In genomic region chr14:54651556-54651955, GRCm38 (mm10) we compare ENCODE assay signal across 12 mouse cellular contexts. TPM values are rescaled to one million over a fixed set of nuclear protein-coding genes. Genes with fewer than 3 reads are reported as not detected.
DNase-seq lines count a peak whose midpoint lies in the region; ATAC-seq and TF ChIP-seq lines count a peak whose summit lies in the region.
"Had no signal": no experiment of that assay in that cellular context is flagged by ENCODE, and none has a peak within 500 bp of the region (broad histone marks: within the 10 kb centered on the region; RNA-seq: fewer than 3 reads in every experiment).

No protein-coding gene starts in this region.

- H3K4me2 ChIP-seq in lung, embryonic 14.5 days, result peak overlapping the region; percentile 21
- 0 out of 2 replicates have a peak overlapping the region, but pooled peaks have one; percentile 18 for H3K4me2 ChIP-seq in forebrain, embryonic 11.5 days (ENCODE audit: low read depth, low read length, severe bottlenecking)
- H3K4me2 ChIP-seq in limb, embryonic 12.5 days, result peak overlapping the region; percentile 76
- H3K4me2 ChIP-seq in neural tube, embryonic 13.5 days, result peak overlapping the region; percentile 80

- no peak overlapping the region for H3K9ac ChIP-seq in lung, embryonic 14.5 days
- 0 out of 2 replicates have a peak overlapping the region, but pooled peaks have one; percentile 16 for H3K9ac ChIP-seq in forebrain, embryonic 11.5 days (ENCODE audit: low read length)
- no peak overlapping the region for H3K9ac ChIP-seq in limb, embryonic 12.5 days (replicated peaks)
- peak overlapping the region; percentile 92 for H3K9ac ChIP-seq in neural tube, embryonic 13.5 days

- no peaks in the 10 kb centered on the region for H3K9me3 ChIP-seq in lung, embryonic 14.5 days (ENCODE audit: low read depth, low read length)
- no peaks in the 10 kb centered on the region for H3K9me3 ChIP-seq in forebrain, embryonic 11.5 days (ENCODE audit: control insufficient read depth, low read length)
- no peaks in the 10 kb centered on the region for H3K9me3 ChIP-seq in limb, embryonic 12.5 days
- H3K9me3 ChIP-seq in neural tube, embryonic 13.5 days, result no peaks in the 10 kb centered on the region
- H3K9me3 ChIP-seq: G1E had no signal

- no peak overlapping the region for H3K27ac ChIP-seq in lung, embryonic 14.5 days (ENCODE audit: low read depth)
- H3K27ac ChIP-seq in forebrain, embryonic 11.5 days (ENCODE audit: low read depth, low read length), result 0 out of 2 replicates have a peak overlapping the region, but pooled peaks have one; percentile 34
- H3K27ac ChIP-seq in limb, embryonic 12.5 days, result peak overlapping the region; percentile 41
- H3K27ac ChIP-seq in neural tube, embryonic 13.5 days (replicated peaks), result peak overlapping the region; percentile 46

- DNase-seq in lung, embryonic 14.5 days, result no peak
- DNase-seq in lung, postnatal 14 days, result no peak
- no peak for DNase-seq in forebrain, embryonic 11.5 days (ENCODE audit: low spot score)
- DNase-seq in adrenal gland, adult 8-10 months, result no peak
- DNase-seq in spleen, adult 12 weeks (ENCODE audit: low spot score), result no peak
- DNase-seq in left cerebral cortex, adult 18-20 months (ENCODE audit: low spot score in 2 of 2), result no peak

- no peaks in the 10 kb centered on the region for H3K27me3 ChIP-seq in lung, embryonic 14.5 days (ENCODE audit: insufficient read depth, low read length)
- H3K27me3 ChIP-seq in forebrain, embryonic 11.5 days (ENCODE audit: control insufficient read depth, insufficient read depth, low read length), result no peaks in the 10 kb centered on the region
- no peaks in the 10 kb centered on the region for H3K27me3 ChIP-seq in limb, embryonic 12.5 days
- no peaks in the 10 kb centered on the region for H3K27me3 ChIP-seq in neural tube, embryonic 13.5 days

- no peak for TF ChIP-seq CTCF in lung, embryonic 14.5 days (IDR thresholded peaks at IDR 0.05; ENCODE audit: low read depth)

- H3K4me1 ChIP-seq in lung, embryonic 14.5 days (ENCODE audit: insufficient read depth), result 0 out of 2 replicates have a peak, but pooled peaks cover 9% of the 10 kb centered on the region
- peaks cover 12% of the 10 kb centered on the region for H3K4me1 ChIP-seq in forebrain, embryonic 11.5 days (replicated peaks; ENCODE audit: control insufficient read depth, insufficient read depth, low read length)
- H3K4me1 ChIP-seq in limb, embryonic 12.5 days (replicated peaks), result peaks cover 39% of the 10 kb centered on the region
- H3K4me1 ChIP-seq in neural tube, embryonic 13.5 days (replicated peaks), result peaks cover 57% of the 10 kb centered on the region

- 66% methylated on average over 4 of the region's 4 CpGs for WGBS in lung, embryonic 14.5 days
- 76% methylated on average over 4 of the region's 4 CpGs for WGBS in forebrain, embryonic 11.5 days
- 81% methylated on average over 4 of the region's 4 CpGs for WGBS in limb, embryonic 12.5 days
- WGBS in neural tube, embryonic 13.5 days, result 81% methylated on average over 4 of the region's 4 CpGs

- peaks cover 68% of the 10 kb centered on the region for H3K36me3 ChIP-seq in lung, embryonic 14.5 days (ENCODE audit: insufficient read depth)
- peaks cover 19% of the 10 kb centered on the region for H3K36me3 ChIP-seq in forebrain, embryonic 11.5 days (ENCODE audit: control insufficient read depth, insufficient read depth, low read length)
- H3K36me3 ChIP-seq in limb, embryonic 12.5 days, result peaks cover 69% of the 10 kb centered on the region
- H3K36me3 ChIP-seq in neural tube, embryonic 13.5 days, result peaks cover 66% of the 10 kb centered on the region

- no peak for ATAC-seq in lung, embryonic 14.5 days (ENCODE audit: insufficient read depth)
- ATAC-seq in forebrain, embryonic 11.5 days (replicated peaks; ENCODE audit: low FRiP score), result 0 out of 2 replicates have a peak, but pooled peaks have one; percentile 11
- ATAC-seq in limb, embryonic 12.5 days (ENCODE audit: insufficient number of reproducible peaks, insufficient read depth, low FRiP score, low TSS enrichment, low read depth), result no peak
- 0 out of 2 replicates have a peak, but pooled peaks have one; percentile 13 for ATAC-seq in neural tube, embryonic 13.5 days (ENCODE audit: low read depth)

- H3K4me3 ChIP-seq in lung, embryonic 14.5 days (ENCODE audit: low read depth, low read length), result no peak overlapping the region
- H3K4me3 ChIP-seq in forebrain, embryonic 11.5 days (ENCODE audit: low read depth, low read length), result 0 out of 2 replicates have a peak overlapping the region, but pooled peaks have one; percentile 0
- 0 out of 2 replicates have a peak overlapping the region, but pooled peaks have one; percentile 2 for H3K4me3 ChIP-seq in limb, embryonic 12.5 days (replicated peaks)
- peak overlapping the region; percentile 69 for H3K4me3 ChIP-seq in neural tube, embryonic 13.5 days

RNA-seq across cellular contexts. Expression of gene Cdh24, which starts 10.4 kb away (rescaled TPM):
- 5.2 and 5.4 TPM in 2 replicates for polyA plus RNA-seq in lung, embryonic 14.5 days (2014; fragmentation: Nextera tagmentation; extraction: Ambion mirVana)
- 10.5 and 12.3 TPM in 2 replicates for polyA plus RNA-seq in forebrain, embryonic 11.5 days (2014; fragmentation: Nextera tagmentation; extraction: Ambion mirVana)
- polyA plus RNA-seq in limb, embryonic 12.5 days (2016; fragmentation: Nextera tagmentation; extraction: Ambion mirVana), result 11.8 and 12.9 TPM in 2 replicates
- polyA plus RNA-seq in neural tube, embryonic 13.5 days (2015; fragmentation: Nextera tagmentation; extraction: Ambion mirVana), result 9.1 and 9.2 TPM in 2 replicates
- 1 to 10 TPM in 2 of 4 experiments, under 1 TPM in 2; 0.46 to 2.0 (median 1.3) TPM for total RNA-seq in adrenal gland, adult 8-10 months (2022)
- total RNA-seq in left cerebral cortex, adult 18-20 months (2021), result 1 to 10 TPM; 8.4 to 9.2 TPM

RNA-seq across cellular contexts. Expression of gene Gm17606, which starts 10.8 kb away (rescaled TPM):
- not detected in 2 replicates for polyA plus RNA-seq in lung, embryonic 14.5 days (2014; fragmentation: Nextera tagmentation; extraction: Ambion mirVana)
- not detected in 2 replicates for polyA plus RNA-seq in forebrain, embryonic 11.5 days (2014; fragmentation: Nextera tagmentation; extraction: Ambion mirVana)
- polyA plus RNA-seq in limb, embryonic 12.5 days (2016; fragmentation: Nextera tagmentation; extraction: Ambion mirVana), result not detected in 2 replicates
- polyA plus RNA-seq in neural tube, embryonic 13.5 days (2015; fragmentation: Nextera tagmentation; extraction: Ambion mirVana), result not detected in 2 replicates
- total RNA-seq in adrenal gland, adult 8-10 months (2022), result not detected
- total RNA-seq in left cerebral cortex, adult 18-20 months (2021), result not detected
- total RNA-seq: adrenal gland, postnatal 4 days; G1E; left cerebral cortex, postnatal 10 days had no signal
- polyA plus RNA-seq: G1E; intestine, embryonic 14.5 days had no signal

RNA-seq across cellular contexts. Expression of gene Psmb11, which starts 30.3 kb away (rescaled TPM):
- polyA plus RNA-seq in lung, embryonic 14.5 days (2014; fragmentation: Nextera tagmentation; extraction: Ambion mirVana), result not detected in 2 replicates
- 0.05 TPM in 1 of 2 replicates, not detected in the other for polyA plus RNA-seq in forebrain, embryonic 11.5 days (2014; fragmentation: Nextera tagmentation; extraction: Ambion mirVana)
- polyA plus RNA-seq in limb, embryonic 12.5 days (2016; fragmentation: Nextera tagmentation; extraction: Ambion mirVana), result 0.06 and 0.29 TPM in 2 replicates
- 0.07 TPM in 1 of 2 replicates, not detected in the other for polyA plus RNA-seq in neural tube, embryonic 13.5 days (2015; fragmentation: Nextera tagmentation; extraction: Ambion mirVana)
- not detected for total RNA-seq in adrenal gland, adult 8-10 months (2022)
- total RNA-seq in left cerebral cortex, adult 18-20 months (2021), result under 1 TPM in 1 of 2 experiments, not detected in 1; 0.16 TPM
- total RNA-seq: adrenal gland, postnatal 4 days; left cerebral cortex, postnatal 10 days had no signal
- polyA plus RNA-seq: G1E; intestine, embryonic 14.5 days had no signal

RNA-seq across cellular contexts. Expression of gene Psmb5, which starts 33.7 kb away (rescaled TPM):
- polyA plus RNA-seq in lung, embryonic 14.5 days (2014; fragmentation: Nextera tagmentation; extraction: Ambion mirVana), result 374 and 393 TPM in 2 replicates
- polyA plus RNA-seq in forebrain, embryonic 11.5 days (2014; fragmentation: Nextera tagmentation; extraction: Ambion mirVana), result 414 and 455 TPM in 2 replicates
- 410 and 432 TPM in 2 replicates for polyA plus RNA-seq in limb, embryonic 12.5 days (2016; fragmentation: Nextera tagmentation; extraction: Ambion mirVana)
- polyA plus RNA-seq in neural tube, embryonic 13.5 days (2015; fragmentation: Nextera tagmentation; extraction: Ambion mirVana), result 466 and 501 TPM in 2 replicates
- 100 to 1,000 TPM; 254 to 479 (median 341) TPM for total RNA-seq in adrenal gland, adult 8-10 months (2022)
- 100 to 1,000 TPM; 176 to 178 TPM for total RNA-seq in left cerebral cortex, adult 18-20 months (2021)

RNA-seq across cellular contexts. Expression of gene 1700123O20Rik, which starts 34.5 kb away (rescaled TPM):
- 77.4 and 83.2 TPM in 2 replicates for polyA plus RNA-seq in lung, embryonic 14.5 days (2014; fragmentation: Nextera tagmentation; extraction: Ambion mirVana)
- 89.9 and 94.4 TPM in 2 replicates for polyA plus RNA-seq in forebrain, embryonic 11.5 days (2014; fragmentation: Nextera tagmentation; extraction: Ambion mirVana)
- polyA plus RNA-seq in limb, embryonic 12.5 days (2016; fragmentation: Nextera tagmentation; extraction: Ambion mirVana), result 105 TPM in 2 replicates
- 84.6 and 90.6 TPM in 2 replicates for polyA plus RNA-seq in neural tube, embryonic 13.5 days (2015; fragmentation: Nextera tagmentation; extraction: Ambion mirVana)
- total RNA-seq in adrenal gland, adult 8-10 months (2022), result 10 to 100 TPM; 34.2 to 43.9 (median 39.6) TPM
- total RNA-seq in left cerebral cortex, adult 18-20 months (2021), result 10 to 100 TPM; 22.9 to 25.8 TPM

Comparison
In these comparisons a context has a peak if more than half of its experiments do, and no peak if none do; other contexts are left out.
1. ATAC-seq: peak in forebrain, embryonic 11.5 days (single experiment) and neural tube, embryonic 13.5 days (single experiment); none in lung, embryonic 14.5 days (single experiment) and limb, embryonic 12.5 days (single experiment).
2. H3K4me2 ChIP-seq: peak in every context shown above with its lines; median percentile 80 in neural tube, embryonic 13.5 days; 76 in limb, embryonic 12.5 days; 21 in lung, embryonic 14.5 days; 18 in forebrain, embryonic 11.5 days.
3. H3K9ac ChIP-seq: peak in forebrain, embryonic 11.5 days (single experiment) and neural tube, embryonic 13.5 days (single experiment); none in lung, embryonic 14.5 days (single experiment) and limb, embryonic 12.5 days (single experiment).